Mouse (Mus musculus) heart, embryonic 16.5 days (tissue): ENCODE data around the gene Dpy30. TPM values are rescaled to one million over a fixed set of nuclear protein-coding genes. Genes with fewer than 3 reads are reported as not detected.

ENCODE experiments used
- ATAC-seq: fragments of 200-750 bp; cut with Nextera tagmentation; replicated peaks from 2 replicates; pipeline ENCODE4 v1.8.0; 2017; ENCODE audit warnings: moderate number of reproducible peaks; ENCODE audit not compliant: insufficient read depth, low FRiP score; ENCODE audit errors: extremely low read depth
- H3K27ac ChIP-seq: fragments of 300-500 bp; sonication (generic); 2 replicates; pipeline ENCODE4 v1.5.1; 2014; ENCODE audit warnings: mild to moderate bottlenecking, low read length, control low read depth, moderate library complexity
- H3K27me3 ChIP-seq: fragments of 300-500 bp; sonication (generic); 2 replicates; pipeline ENCODE4 v1.6.1; 2014; ENCODE audit warnings: low read length, mixed read lengths; ENCODE audit not compliant: control insufficient read depth, insufficient read depth
- H3K36me3 ChIP-seq: fragments of 300-500 bp; sonication (generic); 2 replicates; pipeline ENCODE4 v1.6.1; 2014; ENCODE audit not compliant: control insufficient read depth, insufficient read depth
- H3K4me1 ChIP-seq: fragments of 300-500 bp; sonication (generic); 2 replicates; pipeline ENCODE4 v1.6.1; 2014; ENCODE audit warnings: low read length, mixed read lengths; ENCODE audit not compliant: control insufficient read depth, insufficient read depth
- H3K4me2 ChIP-seq: fragments of 300-500 bp; sonication (generic); 2 replicates; pipeline ENCODE4 v1.6.1; 2014; ENCODE audit warnings: low read depth, mild to moderate bottlenecking, control low read depth, low read length
- H3K4me3 ChIP-seq: fragments of 300-500 bp; sonication (generic); 2 replicates; pipeline ENCODE4 v1.5.1; 2014; ENCODE audit warnings: mild to moderate bottlenecking, control low read depth, low read length
- H3K9ac ChIP-seq: fragments of 300-500 bp; sonication (generic); 2 replicates; pipeline ENCODE4 v1.6.1; 2014; ENCODE audit warnings: low read length, control low read depth
- H3K9me3 ChIP-seq: fragments of 300-500 bp; sonication (generic); replicated peaks from 2 replicates; pipeline ENCODE4 v1.6.1; 2016; ENCODE audit warnings: low read length; ENCODE audit not compliant: control insufficient read depth
- WGBS: fragments of 180-500 bp; shearing (Covaris S2); extraction: QIAGEN DNeasy Blood & Tissue Kit; methylation state at CpG from one replicate; pipeline ENCODE4 v1.1.7; 2014; 5-methylcytosine and 5-hydroxymethylcytosine counted together
- polyA plus RNA-seq: library from polyadenylated mRNA; unstranded; fragments of >200 nt; fragmentation: Nextera tagmentation; extraction: Ambion mirVana; gene quantifications from 2 replicates; pipeline ENCODE4 v1.2.1, GENCODE M21; 2015

Gene Dpy30
- polyA plus RNA-seq, 1 experiment from 2014 or later, result 184 TPM

GRCm38 (mm10) chr17:74286140-74286730 is 37.5 kb downstream of the Dpy30 start:
- Histone ChIP-seq H3K4me1 (peaks cover 24% of the 10 kb centered on the region), H3K9ac (no peak overlapping the region), H3K27ac (no peak overlapping the region), H3K27me3 (no peaks in the 10 kb centered on the region), H3K9me3 (no peaks in the 10 kb centered on the region), H3K4me2 (no peak overlapping the region), H3K4me3 (no peak overlapping the region), H3K36me3 (no peaks in the 10 kb centered on the region)
- no peak for ATAC-seq
- WGBS, result 72% methylated on average over 4 of the region's 4 CpGs

- no peaks in the 10 kb centered on the region for H3K9me3 ChIP-seq
- no peaks in the 10 kb centered on the region for H3K27me3 ChIP-seq
- WGBS, result 71% methylated on average over 2 of the region's 2 CpGs
- H3K27ac ChIP-seq, result no peak overlapping the region
- no peak overlapping the region for H3K4me2 ChIP-seq
- H3K36me3 ChIP-seq, result no peaks in the 10 kb centered on the region
- no peak for ATAC-seq
- no peak overlapping the region for H3K9ac ChIP-seq
- H3K4me3 ChIP-seq, result no peak overlapping the region
- H3K4me1 ChIP-seq, result peaks cover 19% of the 10 kb centered on the region
These were observed 38.0 kb downstream of the Dpy30 start for GRCm38 (mm10) chr17:74285730-74286129.

- ATAC-seq, result no peak
- H3K9me3 ChIP-seq, result no peaks in the 10 kb centered on the region
- peak overlapping the region; percentile 32; the same call in 1 of the 2 replicates for H3K27ac ChIP-seq
- 59% methylated on average over 2 of the region's 2 CpGs for WGBS
- no peaks in the 10 kb centered on the region for H3K27me3 ChIP-seq
- H3K4me2 ChIP-seq, result no peak overlapping the region
- no peak overlapping the region for H3K9ac ChIP-seq
- H3K36me3 ChIP-seq, result no peaks in the 10 kb centered on the region
- H3K4me1 ChIP-seq, result peaks cover 14% of the 10 kb centered on the region
- no peak overlapping the region for H3K4me3 ChIP-seq
These were observed 39.2 kb downstream of the Dpy30 start for GRCm38 (mm10) chr17:74284397-74285115.

- H3K27ac ChIP-seq, result no peak overlapping the region
- H3K9ac ChIP-seq, result no peak overlapping the region
- no peak overlapping the region for H3K4me3 ChIP-seq
- no peaks in the 10 kb centered on the region for H3K27me3 ChIP-seq
- WGBS, result 93% methylated on average over 3 of the region's 3 CpGs
- no peak overlapping the region for H3K4me2 ChIP-seq
- no peaks in the 10 kb centered on the region for H3K9me3 ChIP-seq
- peaks cover 9% of the 10 kb centered on the region for H3K4me1 ChIP-seq
- no peaks in the 10 kb centered on the region for H3K36me3 ChIP-seq
- no peak for ATAC-seq
These were observed 41.7 kb downstream of the Dpy30 start for GRCm38 (mm10) chr17:74282024-74282423.

GRCm38 (mm10) chr17:74278966-74279869 is 44.5 kb downstream of the Dpy30 start:
- Histone ChIP-seq H3K36me3 (no peaks in the 10 kb centered on the region), H3K27me3 (no peaks in the 10 kb centered on the region), H3K9me3 (no peaks in the 10 kb centered on the region), H3K4me1 (0 out of 2 replicates have a peak, but pooled peaks cover 6% of the 10 kb centered on the region), H3K27ac (no peak overlapping the region), H3K4me2 (no peak overlapping the region), H3K9ac (no peak overlapping the region), H3K4me3 (no peak overlapping the region)
- WGBS, result 87% methylated on average over 8 of the region's 8 CpGs
- no peak for ATAC-seq

- ATAC-seq, result no peak
- H3K27me3 ChIP-seq, result no peaks in the 10 kb centered on the region
- no peak overlapping the region for H3K9ac ChIP-seq
- WGBS, result 60% methylated on average over 3 of the region's 3 CpGs
- H3K4me3 ChIP-seq, result no peak overlapping the region
- no peak overlapping the region for H3K4me2 ChIP-seq
- 0 out of 2 replicates have a peak, but pooled peaks cover 5% of the 10 kb centered on the region for H3K4me1 ChIP-seq
- no peaks in the 10 kb centered on the region for H3K36me3 ChIP-seq
- no peaks in the 10 kb centered on the region for H3K9me3 ChIP-seq
- H3K27ac ChIP-seq, result no peak overlapping the region
These were observed 49.3 kb downstream of the Dpy30 start for GRCm38 (mm10) chr17:74274471-74274870.

- H3K27me3 ChIP-seq, result no peaks in the 10 kb centered on the region
- no peak overlapping the region for H3K27ac ChIP-seq
- no peaks in the 10 kb centered on the region for H3K36me3 ChIP-seq
- no peak for ATAC-seq
- 0 out of 2 replicates have a peak, but pooled peaks cover 2% of the 10 kb centered on the region for H3K4me1 ChIP-seq
- H3K4me2 ChIP-seq, result no peak overlapping the region
- WGBS, result 66% methylated on average over 16 of the region's 16 CpGs
- H3K9me3 ChIP-seq, result 0 out of 2 replicates have a peak, but pooled peaks cover 2% of the 10 kb centered on the region
- no peak overlapping the region for H3K4me3 ChIP-seq
- H3K9ac ChIP-seq, result no peak overlapping the region
These were observed 51.0 kb downstream of the Dpy30 start for GRCm38 (mm10) chr17:74272683-74273205.

GRCm38 (mm10) chr17:74271541-74272268 is 52.0 kb downstream of the Dpy30 start:
- Histone ChIP-seq H3K27ac (no peak overlapping the region), H3K4me3 (no peak overlapping the region), H3K36me3 (no peaks in the 10 kb centered on the region), H3K27me3 (no peaks in the 10 kb centered on the region), H3K9ac (no peak overlapping the region), H3K4me2 (no peak overlapping the region), H3K4me1 (0 out of 2 replicates have a peak, but pooled peaks cover 2% of the 10 kb centered on the region), H3K9me3 (0 out of 2 replicates have a peak, but pooled peaks cover 2% of the 10 kb centered on the region)
- ATAC-seq, result no peak
- 77% methylated on average over 3 of the region's 3 CpGs for WGBS
